Comparison of ENCODE assay signal across 20 mouse cellular contexts in genomic region chr1:61135597-61136545, GRCm38 (mm10).
DNase-seq lines count a peak whose midpoint lies in the region; ATAC-seq and TF ChIP-seq lines count a peak whose summit lies in the region.
"Had no signal": no experiment of that assay in that cellular context is flagged by ENCODE, and none has a peak within 500 bp of the region (broad histone marks: within the 10 kb centered on the region; RNA-seq: fewer than 3 reads in every experiment).

No protein-coding gene starts in this region.

- no peak overlapping the region for H3K4me3 ChIP-seq in lung, embryonic 16.5 days (ENCODE audit: low read length)
- H3K4me3 ChIP-seq in lung, adult 2 months (replicated peaks; ENCODE audit: extremely low read depth, low read depth, low read length): no peak overlapping the region
- no peak overlapping the region for H3K4me3 ChIP-seq in stomach, embryonic 15.5 days (replicated peaks)
- no peak overlapping the region for H3K4me3 ChIP-seq in midbrain, embryonic 10.5 days
- H3K4me3 ChIP-seq: embryonic facial prominence, embryonic 13.5 days; forebrain, embryonic 10.5 days; gastrocnemius, adult 2 months; midbrain, embryonic 12.5 days; myocyte had no signal

- DNase-seq in lung, adult 2 months: no peak
- DNase-seq in CD4-positive, CD25-positive, alpha-beta regulatory T cell, adult 2 months (ENCODE audit: low read depth, low spot score): peak; percentile 86
- no peak for DNase-seq in midbrain, embryonic 10.5 days (ENCODE audit: low spot score)
- DNase-seq in left cerebral cortex, adult 8-10 months (ENCODE audit: low spot score in 2 of 2): no peak
- DNase-seq: gastrocnemius, adult 2 months; heart, postnatal 10 days; kidney, adult 9 months; kidney, postnatal 4 days; liver; right cerebral cortex, adult 18-20 months; spleen, adult 18-20 months had no signal

- no peaks in the 10 kb centered on the region for H3K27me3 ChIP-seq in lung, embryonic 16.5 days (ENCODE audit: control insufficient read depth, insufficient read depth, low read depth, low read length)
- no peaks in the 10 kb centered on the region for H3K27me3 ChIP-seq in stomach, embryonic 15.5 days (replicated peaks)
- peaks cover 32% of the 10 kb centered on the region for H3K27me3 ChIP-seq in midbrain, embryonic 10.5 days (ENCODE audit: low read depth, poor library complexity, severe bottlenecking)
- H3K27me3 ChIP-seq: embryonic facial prominence, embryonic 13.5 days; midbrain, embryonic 12.5 days had no signal

- no peak for TF ChIP-seq CTCF in lung, adult 2 months (IDR thresholded peaks at IDR 0.05; ENCODE audit: insufficient read depth, low read length)

- TF ChIP-seq POLR2A in lung, adult 2 months (IDR thresholded peaks at IDR 0.05; ENCODE audit: borderline replicate concordance, extremely low read depth, low read depth, low read length): no peak

- H3K4me1 ChIP-seq in lung, embryonic 16.5 days (replicated peaks; ENCODE audit: control insufficient read depth, insufficient read depth, low read length): peaks cover under 1% of the 10 kb centered on the region
- no peaks in the 10 kb centered on the region for H3K4me1 ChIP-seq in lung, adult 2 months (ENCODE audit: control insufficient read depth, insufficient read depth, low read length)
- H3K4me1 ChIP-seq in stomach, embryonic 15.5 days: peaks cover 6% of the 10 kb centered on the region
- H3K4me1 ChIP-seq in midbrain, embryonic 10.5 days: peaks cover 38% of the 10 kb centered on the region

- ATAC-seq in lung, embryonic 16.5 days (ENCODE audit: low read depth): peak; percentile 55
- ATAC-seq in common myeloid progenitor, adult 5-6 weeks (replicated peaks; ENCODE audit: low read depth, poor library complexity, severe bottlenecking): peak; percentile 83
- ATAC-seq in stomach, embryonic 15.5 days (ENCODE audit: insufficient read depth, low FRiP score, low read depth): peak; percentile 75
- no peak for ATAC-seq in erythroblast, adult 5-6 weeks (replicated peaks; ENCODE audit: low FRiP score, poor library complexity, severe bottlenecking)
- ATAC-seq: hindbrain, postnatal 0 days had no signal

- H3K27ac ChIP-seq in lung, embryonic 16.5 days (ENCODE audit: low read length): no peak overlapping the region
- no peak overlapping the region for H3K27ac ChIP-seq in stomach, embryonic 15.5 days
- no peak overlapping the region for H3K27ac ChIP-seq in midbrain, embryonic 10.5 days (replicated peaks)
- H3K27ac ChIP-seq: embryonic facial prominence, embryonic 13.5 days; forebrain, embryonic 10.5 days; gastrocnemius, adult 2 months; hindbrain, postnatal 0 days; midbrain, embryonic 12.5 days had no signal

- no peak overlapping the region for H3K9ac ChIP-seq in lung, embryonic 16.5 days (ENCODE audit: low read length)
- no peak overlapping the region for H3K9ac ChIP-seq in stomach, embryonic 15.5 days
- H3K9ac ChIP-seq: embryonic facial prominence, embryonic 13.5 days; midbrain, embryonic 12.5 days had no signal

- no peaks in the 10 kb centered on the region for H3K36me3 ChIP-seq in lung, embryonic 16.5 days (ENCODE audit: control insufficient read depth, insufficient read depth, low read length)
- no peaks in the 10 kb centered on the region for H3K36me3 ChIP-seq in stomach, embryonic 15.5 days
- no peaks in the 10 kb centered on the region for H3K36me3 ChIP-seq in midbrain, embryonic 10.5 days
- H3K36me3 ChIP-seq: embryonic facial prominence, embryonic 13.5 days; forebrain, embryonic 10.5 days; midbrain, embryonic 12.5 days had no signal

- H3K4me2 ChIP-seq in lung, embryonic 16.5 days (ENCODE audit: low read depth, low read length): no peak overlapping the region
- H3K4me2 ChIP-seq in stomach, embryonic 15.5 days: no peak overlapping the region
- H3K4me2 ChIP-seq: embryonic facial prominence, embryonic 13.5 days; midbrain, embryonic 12.5 days had no signal

- no peaks in the 10 kb centered on the region for H3K9me3 ChIP-seq in lung, embryonic 16.5 days (ENCODE audit: control insufficient read depth, low read length)
- H3K9me3 ChIP-seq in stomach, embryonic 15.5 days: no peaks in the 10 kb centered on the region
- no peaks in the 10 kb centered on the region for H3K9me3 ChIP-seq in midbrain, embryonic 10.5 days (replicated peaks)
- H3K9me3 ChIP-seq: embryonic facial prominence, embryonic 13.5 days; forebrain, embryonic 10.5 days; midbrain, embryonic 12.5 days had no signal

- 55% methylated on average over 9 of the region's 9 CpGs for WGBS in lung, embryonic 16.5 days
- WGBS in lung, adult 2 months: 61% methylated on average over 9 of the region's 9 CpGs
- WGBS in stomach, embryonic 15.5 days: 60% methylated on average over 9 of the region's 9 CpGs
- 76% methylated on average over 9 of the region's 9 CpGs for WGBS in midbrain, embryonic 10.5 days
